In the genomic region with DNA sequence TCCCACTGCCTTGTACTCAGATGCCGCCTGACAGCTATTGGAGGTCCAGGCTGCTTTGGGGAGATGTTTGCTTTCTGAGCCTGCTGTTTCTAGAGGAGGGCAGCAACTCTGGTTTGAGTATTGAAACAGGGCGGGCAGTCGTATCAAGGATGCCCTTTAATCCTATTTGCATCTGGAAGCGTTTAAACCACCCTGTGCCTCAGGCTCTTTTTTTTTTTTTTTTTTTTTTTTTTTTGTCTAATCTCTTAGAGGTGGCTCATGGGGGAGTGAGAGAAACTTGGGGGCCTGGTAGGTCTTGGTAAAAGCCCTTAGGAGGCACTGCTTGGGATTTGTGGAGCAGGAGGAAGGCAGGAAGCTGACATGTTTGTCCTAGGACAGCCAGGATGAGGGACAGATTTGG, we compare ENCODE assay signal across 21 mouse cellular contexts. TPM values are rescaled to one million over a fixed set of nuclear protein-coding genes. Genes with fewer than 3 reads are reported as not detected.
A peak's percentile ranks its signal among the peaks of the same experiment; 100 is the strongest.
DNase-seq lines count a peak whose midpoint lies in the region; ATAC-seq and TF ChIP-seq lines count a peak whose summit lies in the region.
"Had no signal": no experiment of that assay in that cellular context is flagged by ENCODE, and none has a peak within 500 bp of the region (broad histone marks: within the 10 kb centered on the region; RNA-seq: fewer than 3 reads in every experiment).

No protein-coding gene starts in this region.

- no peaks in the 10 kb centered on the region for H3K9me3 ChIP-seq in embryonic facial prominence, embryonic 10.5 days
- H3K9me3 ChIP-seq in embryonic facial prominence, embryonic 13.5 days, result no peaks in the 10 kb centered on the region
- H3K9me3 ChIP-seq: forebrain, embryonic 12.5 days; forebrain, embryonic 15.5 days; hindbrain, embryonic 12.5 days; hindbrain, embryonic 15.5 days had no signal

- peaks cover 90% of the 10 kb centered on the region for H3K36me3 ChIP-seq in embryonic facial prominence, embryonic 10.5 days (replicated peaks)
- peaks cover 82% of the 10 kb centered on the region for H3K36me3 ChIP-seq in embryonic facial prominence, embryonic 13.5 days

- H3K9ac ChIP-seq in embryonic facial prominence, embryonic 13.5 days, result 0 out of 2 replicates have a peak overlapping the region, but pooled peaks have one; percentile 33
- H3K9ac ChIP-seq: forebrain, embryonic 12.5 days; forebrain, embryonic 15.5 days; hindbrain, embryonic 12.5 days; hindbrain, embryonic 15.5 days had no signal

- H3K27me3 ChIP-seq in embryonic facial prominence, embryonic 10.5 days (replicated peaks; ENCODE audit: low read depth, poor library complexity, severe bottlenecking), result no peaks in the 10 kb centered on the region
- no peaks in the 10 kb centered on the region for H3K27me3 ChIP-seq in embryonic facial prominence, embryonic 13.5 days
- H3K27me3 ChIP-seq: forebrain, embryonic 12.5 days; forebrain, embryonic 15.5 days; hindbrain, embryonic 12.5 days; hindbrain, embryonic 15.5 days; Patski had no signal

- H3K4me2 ChIP-seq in embryonic facial prominence, embryonic 13.5 days, result no peak overlapping the region
- H3K4me2 ChIP-seq: forebrain, embryonic 12.5 days; forebrain, embryonic 15.5 days; heart, embryonic 11.5 days; hindbrain, embryonic 12.5 days; hindbrain, embryonic 15.5 days had no signal

- peaks cover 35% of the 10 kb centered on the region for H3K4me1 ChIP-seq in embryonic facial prominence, embryonic 10.5 days
- H3K4me1 ChIP-seq in embryonic facial prominence, embryonic 13.5 days, result peaks cover 19% of the 10 kb centered on the region
- H3K4me1 ChIP-seq: forebrain, embryonic 15.5 days; hindbrain, embryonic 15.5 days had no signal

- H3K27ac ChIP-seq in embryonic facial prominence, embryonic 10.5 days (replicated peaks), result peak overlapping the region; percentile 30; the same call in 1 of the 2 replicates
- H3K27ac ChIP-seq in embryonic facial prominence, embryonic 13.5 days, result no peak overlapping the region; the same call in 1 of the 2 replicates
- H3K27ac ChIP-seq in layer of hippocampus, adult 2 months, result no peak overlapping the region
- H3K27ac ChIP-seq: forebrain, embryonic 12.5 days; forebrain, embryonic 15.5 days; hindbrain, embryonic 12.5 days; hindbrain, embryonic 15.5 days had no signal

- WGBS in embryonic facial prominence, embryonic 10.5 days, result 27% methylated on average over 4 of the region's 4 CpGs
- WGBS in embryonic facial prominence, embryonic 13.5 days, result 21% methylated on average over 4 of the region's 4 CpGs

- no peak overlapping the region for H3K4me3 ChIP-seq in embryonic facial prominence, embryonic 10.5 days
- no peak overlapping the region for H3K4me3 ChIP-seq in embryonic facial prominence, embryonic 13.5 days
- H3K4me3 ChIP-seq in layer of hippocampus, adult 2 months, result no peak overlapping the region
- H3K4me3 ChIP-seq: erythroblast, embryonic 14.5 days; forebrain, embryonic 12.5 days; forebrain, embryonic 15.5 days; hindbrain, embryonic 12.5 days; hindbrain, embryonic 15.5 days had no signal

- no peak for TF ChIP-seq CTCF in layer of hippocampus, adult 2 months (conservative IDR thresholded peaks at IDR 0.05)

- peak; percentile 1 for DNase-seq in ovary, postnatal 36 days (ENCODE audit: low spot score)
- DNase-seq in ovary, postnatal 10 days (ENCODE audit: low spot score), result no peak
- DNase-seq in embryonic facial prominence, embryonic 10.5 days (ENCODE audit: low spot score), result peak; percentile 15
- DNase-seq in urinary bladder, postnatal 10 days (ENCODE audit: low spot score), result no peak
- DNase-seq in layer of hippocampus, adult 2 months (ENCODE audit: low spot score in 2 of 2), result no peak
- DNase-seq: adrenal gland, postnatal 10 days; cerebellum, adult 11 months; cerebellum, adult 2 months; cerebellum, adult 9-11 months; cerebellum, postnatal 25 days; gastrocnemius, postnatal 10 days; gastrocnemius, postnatal 36 days had no signal

- ATAC-seq in embryonic facial prominence, embryonic 13.5 days (ENCODE audit: insufficient number of reproducible peaks, insufficient read depth, low FRiP score, low TSS enrichment, low read depth), result no peak
- ATAC-seq: CD4-positive, CD25-positive, alpha-beta regulatory T cell, adult 4 months; forebrain, embryonic 15.5 days; Patski had no signal

RNA-seq across cellular contexts. Expression of a gene that starts 13.2 kb away (rescaled TPM):
- polyA plus RNA-seq in embryonic facial prominence, embryonic 10.5 days (2016; fragmentation: Nextera tagmentation; extraction: Ambion mirVana), result 79.7 and 87.1 TPM in 2 replicates
- polyA plus RNA-seq in embryonic facial prominence, embryonic 13.5 days (2015; fragmentation: Nextera tagmentation; extraction: Ambion mirVana), result 92.1 and 92.2 TPM in 2 replicates
- total RNA-seq in layer of hippocampus, adult 2 months (2021), result 10 to 100 TPM; 13.1 to 15.2 TPM

RNA-seq across cellular contexts. Expression of a gene that starts 30.5 kb away (rescaled TPM):
- 17.6 and 19.9 TPM in 2 replicates for polyA plus RNA-seq in embryonic facial prominence, embryonic 10.5 days (2016; fragmentation: Nextera tagmentation; extraction: Ambion mirVana)
- polyA plus RNA-seq in embryonic facial prominence, embryonic 13.5 days (2015; fragmentation: Nextera tagmentation; extraction: Ambion mirVana), result 20.0 and 20.2 TPM in 2 replicates
- total RNA-seq in layer of hippocampus, adult 2 months (2021), result 10 to 100 TPM; 10.6 TPM

Comparison
In these comparisons a context has a peak if more than half of its experiments do, and no peak if none do; other contexts are left out.
1. DNase-seq: peak in ovary, postnatal 36 days (single experiment) and embryonic facial prominence, embryonic 10.5 days (single experiment); none in ovary, postnatal 10 days (single experiment), urinary bladder, postnatal 10 days (single experiment) and layer of hippocampus, adult 2 months (0 of 2).